Mouse (Mus musculus): Measurements from ENCODE around the gene Pak3. TPM values are rescaled to one million over a fixed set of nuclear protein-coding genes. Genes with fewer than 3 reads are reported as not detected.

Pak3 gene
- polyA plus RNA-seq, 1 experiment from 2014 or later = 162 TPM

DNA sequence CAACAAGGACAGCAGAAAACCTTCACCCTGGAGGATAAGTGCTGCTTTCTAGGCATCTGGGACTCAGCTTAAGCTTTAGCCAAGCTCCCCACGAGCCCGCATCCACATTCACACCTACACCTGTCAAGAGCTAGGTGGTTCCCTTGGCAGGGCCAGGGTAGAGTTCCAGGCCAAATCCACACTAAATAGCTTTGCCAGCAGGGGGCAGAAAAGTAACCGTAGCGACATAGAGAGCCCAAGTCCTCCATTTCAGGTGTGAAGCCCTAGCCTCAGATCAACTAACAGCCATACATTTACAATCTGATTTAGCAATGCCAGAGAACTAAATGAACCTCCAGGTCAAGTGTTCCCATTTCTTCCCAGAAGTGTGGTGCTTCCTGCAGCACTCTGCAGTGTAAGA, 148.6 kb downstream of the Pak3 start:
- ATAC-seq (replicated peaks) = no peak
- no peak overlapping the region for H3K4me3 ChIP-seq

DNA sequence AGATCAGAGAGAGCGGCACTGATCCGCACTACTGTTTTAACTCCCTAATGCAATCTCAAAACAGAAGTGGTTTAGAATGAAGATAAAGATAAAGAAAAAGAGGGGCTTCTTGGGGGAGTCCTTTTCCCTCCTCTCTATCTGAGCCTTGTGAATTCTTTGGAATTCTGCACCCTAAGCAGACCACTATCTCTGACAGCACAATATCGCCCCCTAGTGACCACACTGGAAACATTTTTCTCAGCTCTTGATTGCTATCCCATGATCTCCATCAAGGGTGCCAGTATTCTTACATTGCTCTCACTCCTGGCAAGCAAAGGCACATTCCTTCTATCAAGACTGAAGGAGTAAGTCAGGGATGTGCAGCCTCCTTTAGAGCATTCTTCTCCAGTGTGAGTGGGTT, 149.9 kb downstream of the Pak3 start:
- Histone ChIP-seq H3K4me1 (peaks cover 12% of the 10 kb centered on the region; the same call in 1 of the 2 replicates), H3K9ac (replicated peaks) (no peak overlapping the region), H3K27me3 (no peaks in the 10 kb centered on the region), H3K9me3 (no peaks in the 10 kb centered on the region), H3K4me2 (replicated peaks) (no peak overlapping the region), H3K36me3 (no peaks in the 10 kb centered on the region), H3K4me3 (no peak overlapping the region), H3K27ac (replicated peaks) (no peak overlapping the region)
- 35% methylated on average over 3 of the region's 3 CpGs for WGBS
- peak; percentile 16; the same call in 1 of the 2 replicates for ATAC-seq (replicated peaks)

More for the DNA sequence above, 148.6 kb downstream of the Pak3 start:
- H3K4me1 ChIP-seq = peaks cover 12% of the 10 kb centered on the region; the same call in 1 of the 2 replicates
- 33% methylated on average over 4 of the region's 4 CpGs for WGBS
- H3K9ac ChIP-seq (replicated peaks) = no peak overlapping the region
- peak overlapping the region; percentile 49; the same call in 1 of the 2 replicates for H3K4me2 ChIP-seq (replicated peaks)
- no peaks in the 10 kb centered on the region for H3K9me3 ChIP-seq
- H3K36me3 ChIP-seq = no peaks in the 10 kb centered on the region
- no peaks in the 10 kb centered on the region for H3K27me3 ChIP-seq
- no peak overlapping the region for H3K27ac ChIP-seq (replicated peaks)

DNA sequence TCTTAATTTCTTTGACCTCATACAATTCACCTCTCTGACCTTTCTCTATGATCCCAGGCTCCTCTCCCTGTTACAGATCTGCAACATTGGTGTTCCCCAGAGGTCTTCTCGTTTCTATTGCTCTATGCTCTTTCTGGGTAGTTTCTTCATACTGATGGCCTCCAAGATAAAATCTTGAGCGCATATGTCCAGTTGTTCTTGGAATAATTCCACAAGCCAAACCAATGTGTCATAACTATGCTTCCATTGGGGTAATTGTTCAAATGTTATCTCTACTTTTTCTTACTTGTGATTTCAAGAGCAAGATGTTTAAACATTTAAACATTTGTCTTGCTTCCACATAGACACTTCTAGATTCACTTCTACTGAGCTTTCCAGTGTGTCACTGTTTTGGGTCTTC, 160.2 kb downstream of the Pak3 start:
- H3K4me1 ChIP-seq = no peaks in the 10 kb centered on the region
- H3K9ac ChIP-seq (replicated peaks) = no peak overlapping the region
- no peak overlapping the region for H3K4me2 ChIP-seq (replicated peaks)
- H3K27ac ChIP-seq (replicated peaks) = no peak overlapping the region
- 89% methylated on average over 2 of the region's 2 CpGs for WGBS
- ATAC-seq (replicated peaks) = no peak
- H3K36me3 ChIP-seq = no peaks in the 10 kb centered on the region
- no peak overlapping the region for H3K4me3 ChIP-seq
- H3K9me3 ChIP-seq = no peaks in the 10 kb centered on the region
- H3K27me3 ChIP-seq = no peaks in the 10 kb centered on the region

- Histone ChIP-seq H3K4me2 (replicated peaks) (no peak overlapping the region), H3K4me1 (no peaks in the 10 kb centered on the region), H3K9ac (replicated peaks) (no peak overlapping the region), H3K9me3 (no peaks in the 10 kb centered on the region), H3K36me3 (no peaks in the 10 kb centered on the region), H3K4me3 (no peak overlapping the region), H3K27ac (replicated peaks) (no peak overlapping the region), H3K27me3 (no peaks in the 10 kb centered on the region)
- ATAC-seq (replicated peaks) = no peak
- 57% methylated on average over 1 of the region's 1 CpGs for WGBS
These were observed 203.9 kb downstream of the Pak3 start for GRCm38 (mm10) chrX:143722250-143722649.

- WGBS = 94% methylated on average over 3 of the region's 3 CpGs
- H3K4me1 ChIP-seq = no peaks in the 10 kb centered on the region
- H3K27ac ChIP-seq (replicated peaks) = no peak overlapping the region
- no peak overlapping the region for H3K9ac ChIP-seq (replicated peaks)
- no peaks in the 10 kb centered on the region for H3K9me3 ChIP-seq
- ATAC-seq (replicated peaks) = no peak
- no peaks in the 10 kb centered on the region for H3K27me3 ChIP-seq
- no peaks in the 10 kb centered on the region for H3K36me3 ChIP-seq
- H3K4me2 ChIP-seq (replicated peaks) = no peak overlapping the region
- no peak overlapping the region for H3K4me3 ChIP-seq
These were observed 207.0 kb downstream of the Pak3 start for GRCm38 (mm10) chrX:143725411-143725810.

- ATAC-seq (replicated peaks) = no peak
These were observed 217.6 kb downstream of the Pak3 start for GRCm38 (mm10) chrX:143736035-143736434.

GRCm38 (mm10) chrX:143739171-143739570, 220.8 kb downstream of the Pak3 start:
- H3K9me3 ChIP-seq = no peaks in the 10 kb centered on the region
- H3K9ac ChIP-seq (replicated peaks) = no peak overlapping the region
- H3K4me3 ChIP-seq = no peak overlapping the region
- WGBS = 31% methylated on average over 2 of the region's 2 CpGs
- H3K36me3 ChIP-seq = peaks cover 3% of the 10 kb centered on the region; the same call in 1 of the 2 replicates
- no peak overlapping the region for H3K4me2 ChIP-seq (replicated peaks)
- no peaks in the 10 kb centered on the region for H3K27me3 ChIP-seq
- no peak overlapping the region for H3K27ac ChIP-seq (replicated peaks)
- no peaks in the 10 kb centered on the region for H3K4me1 ChIP-seq
- no peak for ATAC-seq (replicated peaks)

More at GRCm38 (mm10) chrX:143736035-143736434, 217.6 kb downstream of the Pak3 start:
- 42% methylated on average over 4 of the region's 4 CpGs for whole genome bisulfite sequencing
- no peaks in the 10 kb centered on the region for H3K9me3 ChIP-seq
- H3K4me3 ChIP-seq = no peak overlapping the region
- no peak overlapping the region for H3K27ac ChIP-seq (replicated peaks)
- no peaks in the 10 kb centered on the region for H3K4me1 ChIP-seq
- no peak overlapping the region for H3K9ac ChIP-seq (replicated peaks)
- H3K4me2 ChIP-seq (replicated peaks) = no peak overlapping the region
- no peaks in the 10 kb centered on the region for H3K27me3 ChIP-seq
- H3K36me3 ChIP-seq = no peaks in the 10 kb centered on the region

- H3K4me3 ChIP-seq = no peak overlapping the region
- ATAC-seq (replicated peaks) = no peak
- 75% methylated on average over 3 of the region's 3 CpGs for WGBS
- no peaks in the 10 kb centered on the region for H3K9me3 ChIP-seq
- no peaks in the 10 kb centered on the region for H3K36me3 ChIP-seq
- no peaks in the 10 kb centered on the region for H3K27me3 ChIP-seq
- no peak overlapping the region for H3K27ac ChIP-seq (replicated peaks)
- H3K9ac ChIP-seq (replicated peaks) = no peak overlapping the region
- H3K4me1 ChIP-seq = no peaks in the 10 kb centered on the region
- H3K4me2 ChIP-seq (replicated peaks) = no peak overlapping the region
These were observed 244.2 kb downstream of the Pak3 start for GRCm38 (mm10) chrX:143762556-143762955.

- ATAC-seq (replicated peaks) = no peak
- Histone ChIP-seq H3K4me1 (no peaks in the 10 kb centered on the region), H3K9me3 (no peaks in the 10 kb centered on the region), H3K9ac (replicated peaks) (no peak overlapping the region), H3K36me3 (no peaks in the 10 kb centered on the region), H3K4me2 (replicated peaks) (no peak overlapping the region), H3K4me3 (no peak overlapping the region), H3K27ac (replicated peaks) (no peak overlapping the region), H3K27me3 (no peaks in the 10 kb centered on the region)
- WGBS = 73% methylated on average over 1 of the region's 1 CpGs
These were observed 297.6 kb downstream of the Pak3 start for GRCm38 (mm10) chrX:143815948-143816347.

DNA sequence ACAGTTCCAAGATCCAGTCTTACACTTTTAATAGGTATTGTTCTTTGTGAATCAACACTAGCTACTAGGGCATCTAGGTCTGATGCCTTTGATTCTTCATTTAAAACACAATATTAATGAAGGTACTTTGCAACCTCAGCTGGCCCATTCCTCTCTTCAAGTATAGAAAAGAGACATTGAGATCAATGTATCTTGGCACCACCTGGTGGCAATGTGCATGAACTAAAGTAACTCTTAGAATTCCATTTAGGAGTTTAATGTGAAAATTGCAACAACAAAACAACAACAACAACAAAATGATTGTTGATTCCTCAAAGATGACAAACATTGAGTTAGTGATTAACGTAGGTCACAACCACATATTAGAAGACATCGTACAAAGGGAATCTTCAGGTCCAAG, 300.6 kb downstream of the Pak3 start:
- Histone ChIP-seq H3K9ac (replicated peaks) (no peak overlapping the region), H3K36me3 (no peaks in the 10 kb centered on the region), H3K27me3 (no peaks in the 10 kb centered on the region), H3K9me3 (no peaks in the 10 kb centered on the region), H3K4me2 (replicated peaks) (no peak overlapping the region), H3K4me1 (no peaks in the 10 kb centered on the region), H3K4me3 (no peak overlapping the region), H3K27ac (replicated peaks) (no peak overlapping the region)
- WGBS = 93% methylated on average over 2 of the region's 2 CpGs
- no peak for ATAC-seq (replicated peaks)

GRCm38 (mm10) chrX:143826521-143826920, 308.1 kb downstream of the Pak3 start:
- Histone ChIP-seq H3K9ac (replicated peaks) (no peak overlapping the region), H3K4me2 (replicated peaks) (no peak overlapping the region), H3K27ac (replicated peaks) (no peak overlapping the region), H3K27me3 (no peaks in the 10 kb centered on the region), H3K36me3 (no peaks in the 10 kb centered on the region), H3K9me3 (no peaks in the 10 kb centered on the region), H3K4me1 (no peaks in the 10 kb centered on the region), H3K4me3 (no peak overlapping the region)
- ATAC-seq (replicated peaks) = no peak
- 54% methylated on average over 4 of the region's 4 CpGs for WGBS

DNA sequence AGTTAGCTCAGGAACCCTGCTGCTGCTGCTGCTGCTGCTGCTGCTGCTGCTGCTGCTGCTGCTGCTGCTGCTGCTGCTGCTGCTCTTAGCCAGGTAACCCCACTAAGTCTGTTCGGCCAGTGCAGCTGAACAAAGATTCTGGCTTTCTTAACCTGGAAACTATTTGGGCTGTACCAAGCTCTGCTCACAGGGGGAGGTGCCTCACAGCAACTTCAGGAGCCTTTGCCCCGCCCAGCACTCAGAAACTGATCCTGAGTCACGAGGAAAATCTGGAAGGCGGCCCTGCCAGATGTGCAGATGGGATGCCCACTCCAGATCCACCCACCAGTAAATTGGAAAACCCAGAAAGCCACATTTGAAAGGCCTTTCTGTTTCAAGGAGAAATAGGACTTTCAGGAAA, 308.8 kb downstream of the Pak3 start, which contains the start of gene Capn6:
TSS of gene Capn6 (minus strand) at position 203 of the 400 bp plus-strand sequence.
- no peaks in the 10 kb centered on the region for H3K9me3 ChIP-seq
- ATAC-seq (replicated peaks) = no peak
- H3K36me3 ChIP-seq = no peaks in the 10 kb centered on the region
- 40% methylated on average over 4 of the region's 4 CpGs for WGBS
- H3K4me2 ChIP-seq (replicated peaks) = no peak within 1 kb of the TSS
- no peak within 1 kb of the TSS for H3K9ac ChIP-seq (replicated peaks)
- H3K27ac ChIP-seq (replicated peaks) = no peak within 1 kb of the TSS
- H3K4me3 ChIP-seq = no peak within 1 kb of the TSS
- H3K4me1 ChIP-seq = no peaks in the 10 kb centered on the region
- no peaks in the 10 kb centered on the region for H3K27me3 ChIP-seq

DNA sequence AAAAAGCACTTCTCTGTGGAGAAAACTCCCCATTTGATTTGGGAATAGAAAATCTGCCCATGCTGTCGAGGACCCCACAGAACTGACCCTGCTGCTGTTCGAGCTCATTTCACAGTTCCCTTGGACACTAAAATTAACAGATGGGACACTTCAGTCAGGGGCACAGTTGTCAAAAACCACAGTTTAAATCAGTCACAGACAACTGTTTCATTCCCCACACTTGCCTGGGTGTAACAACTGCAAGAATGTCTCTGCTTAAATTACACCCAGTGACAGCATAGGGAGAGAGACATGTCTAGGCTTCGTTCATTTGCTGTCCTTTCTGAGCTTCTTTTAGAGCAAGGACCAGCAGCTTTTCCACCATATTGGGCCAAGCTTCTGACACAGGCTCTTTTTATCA, 328.2 kb downstream of the Pak3 start:
- no peak for ATAC-seq (replicated peaks)
- Histone ChIP-seq H3K36me3 (no peaks in the 10 kb centered on the region), H3K4me1 (no peaks in the 10 kb centered on the region), H3K4me2 (replicated peaks) (no peak overlapping the region), H3K9ac (replicated peaks) (no peak overlapping the region), H3K27me3 (no peaks in the 10 kb centered on the region), H3K27ac (replicated peaks) (no peak overlapping the region), H3K9me3 (no peaks in the 10 kb centered on the region), H3K4me3 (no peak overlapping the region)
- 71% methylated on average over 3 of the region's 3 CpGs for WGBS

All from forebrain, embryonic 15.5 days (tissue).